Mouse (Mus musculus): ENCODE measurements around the gene Syncrip. TPM values are rescaled to one million over a fixed set of nuclear protein-coding genes. Genes with fewer than 3 reads are reported as not detected.
"Not testable (repeated sequence)": the region's sequence is repeated elsewhere in the genome, so short reads cannot be mapped to it uniquely, and the experiment has no call there.

Syncrip gene
- total and polyA plus RNA-seq, 3 experiments: 152 to 251 (median 197) TPM

DNA sequence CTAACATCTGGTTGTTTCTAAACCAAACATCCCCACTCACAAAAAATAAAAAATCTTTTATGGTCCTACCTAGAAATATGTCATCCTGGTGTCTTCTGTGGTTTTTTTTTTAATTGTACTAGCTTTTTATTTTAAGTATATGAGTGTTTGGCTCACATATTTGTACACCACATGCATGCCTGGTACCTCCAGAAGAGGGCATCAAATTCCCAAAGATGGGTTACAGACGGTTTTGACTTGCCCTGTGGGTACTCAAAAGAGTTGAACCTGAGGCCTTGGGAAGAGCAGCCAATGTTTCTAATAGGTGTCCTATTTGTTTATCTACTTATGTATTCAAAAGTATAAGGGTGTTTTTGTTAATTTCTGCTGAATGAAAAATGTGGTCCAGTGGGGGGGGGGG is 6.2 kb downstream of the Syncrip start:
- H3K36me3 ChIP-seq (replicated peaks): peaks cover 58% of the 10 kb centered on the region
- ATAC-seq (ENCODE audit: extremely low read depth, insufficient number of reproducible peaks, low FRiP score, poor library complexity, severe bottlenecking): no peak

DNA sequence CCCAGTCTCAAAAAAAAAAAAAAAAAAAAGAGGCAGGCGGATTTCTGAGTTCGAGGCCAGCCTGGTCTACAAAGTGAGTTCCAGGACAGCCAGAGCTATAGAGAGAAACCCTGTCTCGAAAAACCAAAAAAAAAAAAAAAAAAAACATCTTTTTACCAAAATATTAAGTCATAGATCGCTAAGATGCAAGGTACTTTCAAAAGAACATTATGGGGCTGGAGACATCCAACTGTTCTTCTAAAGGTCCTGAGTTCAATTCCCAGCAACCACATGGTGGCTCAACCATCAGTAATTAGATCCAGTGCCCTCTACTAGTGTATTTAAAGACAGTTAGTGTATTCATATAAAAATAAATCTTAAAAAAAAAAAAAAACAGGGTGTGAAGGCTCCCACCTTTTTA is 21.4 kb downstream of the Syncrip start:
- H3K9me3 ChIP-seq (replicated peaks); DNase-seq (ENCODE audit: low spot score); H3K4me3 ChIP-seq (ENCODE audit: low read depth, low read length); ATAC-seq (ENCODE audit: extremely low read depth, insufficient number of reproducible peaks, low FRiP score, poor library complexity, severe bottlenecking); H3K27me3 ChIP-seq (ENCODE audit: insufficient read depth, low read length): not testable (repeated sequence)
- Histone ChIP-seq H3K4me1 (ENCODE audit: insufficient read depth, low read depth, low read length) (peaks cover 13% of the 10 kb centered on the region), H3K36me3 (replicated peaks) (peaks cover 59% of the 10 kb centered on the region)

More for the DNA sequence above, 6.2 kb downstream of the Syncrip start:
- no peaks in the 10 kb centered on the region for H3K27me3 ChIP-seq (ENCODE audit: insufficient read depth, low read length)
- DNase-seq (ENCODE audit: low spot score): no peak
- TF ChIP-seq GATA2 (IDR thresholded peaks at IDR 0.05; ENCODE audit: borderline replicate concordance, low read depth, low read length) (no peak), TAL1 (conservative IDR thresholded peaks at IDR 0.05; ENCODE audit: low read depth, low read length) (no peak), POLR2AphosphoS5 (IDR thresholded peaks at IDR 0.05; ENCODE audit: insufficient replicate concordance, low read depth, low read length) (no peak), CTCF (IDR thresholded peaks at IDR 0.05; ENCODE audit: low read depth, low read length) (no peak), GATA1 (IDR thresholded peaks at IDR 0.05; ENCODE audit: borderline replicate concordance, low read length) (no peak)
- H3K9me3 ChIP-seq (replicated peaks): no peaks in the 10 kb centered on the region
- peaks cover 13% of the 10 kb centered on the region; the same call in 1 of the 2 replicates for H3K4me1 ChIP-seq (ENCODE audit: insufficient read depth, low read depth, low read length)
- H3K4me3 ChIP-seq (ENCODE audit: low read depth, low read length): no peak overlapping the region

DNA sequence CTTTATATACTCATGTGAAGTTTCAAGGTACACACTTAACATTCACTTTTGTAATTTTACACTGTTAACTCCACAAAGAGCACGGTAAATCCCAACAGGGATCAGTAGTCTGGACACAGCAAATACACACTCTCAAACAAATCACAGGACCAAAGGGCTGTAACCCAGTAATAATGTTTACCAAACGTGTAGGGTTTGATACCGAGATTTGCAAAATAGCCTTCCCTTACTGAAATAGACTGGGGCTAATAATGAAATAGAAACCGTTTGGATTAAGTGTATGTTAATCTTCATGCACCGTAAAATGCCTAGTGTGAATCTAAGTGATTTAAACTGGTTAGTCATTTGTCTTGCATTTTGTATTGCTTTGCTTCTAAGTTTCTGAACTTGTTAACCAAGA is 42.4 kb downstream of the Syncrip start:
- no peaks in the 10 kb centered on the region for H3K27me3 ChIP-seq (ENCODE audit: insufficient read depth, low read length)
- H3K9me3 ChIP-seq (replicated peaks): no peaks in the 10 kb centered on the region
- H3K4me1 ChIP-seq (ENCODE audit: insufficient read depth, low read depth, low read length): peaks cover 27% of the 10 kb centered on the region
- DNase-seq (ENCODE audit: low spot score) (no peak), ATAC-seq (ENCODE audit: extremely low read depth, insufficient number of reproducible peaks, low FRiP score, poor library complexity, severe bottlenecking) (no peak)
- H3K36me3 ChIP-seq (replicated peaks): peaks cover 34% of the 10 kb centered on the region
- no peak overlapping the region for H3K4me3 ChIP-seq (ENCODE audit: low read depth, low read length)
- no peak for TF ChIP-seq TAL1 (conservative IDR thresholded peaks at IDR 0.05; ENCODE audit: low read depth, low read length)
- TF ChIP-seq POLR2AphosphoS5 (IDR thresholded peaks at IDR 0.05; ENCODE audit: insufficient replicate concordance, low read depth, low read length): no peak
- TF ChIP-seq GATA1 (IDR thresholded peaks at IDR 0.05; ENCODE audit: borderline replicate concordance, low read length): no peak
- TF ChIP-seq GATA2 (IDR thresholded peaks at IDR 0.05; ENCODE audit: borderline replicate concordance, low read depth, low read length): no peak
- no peak for TF ChIP-seq CTCF (IDR thresholded peaks at IDR 0.05; ENCODE audit: low read depth, low read length)

DNA sequence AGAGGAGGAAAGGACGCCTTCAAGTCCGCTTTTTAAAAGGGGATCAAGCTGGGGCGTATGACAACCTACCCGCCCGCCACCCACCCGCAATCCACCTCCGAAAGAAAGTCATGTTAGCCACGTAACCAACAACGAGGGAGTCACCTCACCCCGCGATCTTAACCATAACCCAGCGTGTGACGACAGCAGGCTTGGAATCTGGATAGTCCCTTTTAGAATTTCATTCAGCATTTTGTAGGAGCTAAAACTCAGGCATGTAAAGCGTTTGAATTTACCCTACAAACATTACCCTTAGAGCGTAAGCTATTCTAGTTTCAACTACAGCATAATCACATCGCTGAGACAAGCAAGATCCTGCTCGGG is 43.2 kb downstream of the Syncrip start:
- Histone ChIP-seq H3K9me3 (replicated peaks) (no peaks in the 10 kb centered on the region), H3K4me3 (ENCODE audit: low read depth, low read length) (peak overlapping the region; percentile 96), H3K36me3 (replicated peaks) (peaks cover 27% of the 10 kb centered on the region), H3K27me3 (ENCODE audit: insufficient read depth, low read length) (no peaks in the 10 kb centered on the region), H3K4me1 (ENCODE audit: insufficient read depth, low read depth, low read length) (peaks cover 27% of the 10 kb centered on the region)
- DNase-seq (ENCODE audit: low spot score) (peak; percentile 8), ATAC-seq (ENCODE audit: extremely low read depth, insufficient number of reproducible peaks, low FRiP score, poor library complexity, severe bottlenecking) (no peak)
- TF ChIP-seq GATA2 (IDR thresholded peaks at IDR 0.05; ENCODE audit: borderline replicate concordance, low read depth, low read length) (no peak), TAL1 (conservative IDR thresholded peaks at IDR 0.05; ENCODE audit: low read depth, low read length) (no peak), GATA1 (IDR thresholded peaks at IDR 0.05; ENCODE audit: borderline replicate concordance, low read length) (no peak), POLR2AphosphoS5 (IDR thresholded peaks at IDR 0.05; ENCODE audit: insufficient replicate concordance, low read depth, low read length) (no peak; the same call in 1 of the 2 replicates), CTCF (IDR thresholded peaks at IDR 0.05; ENCODE audit: low read depth, low read length) (no peak)

DNA sequence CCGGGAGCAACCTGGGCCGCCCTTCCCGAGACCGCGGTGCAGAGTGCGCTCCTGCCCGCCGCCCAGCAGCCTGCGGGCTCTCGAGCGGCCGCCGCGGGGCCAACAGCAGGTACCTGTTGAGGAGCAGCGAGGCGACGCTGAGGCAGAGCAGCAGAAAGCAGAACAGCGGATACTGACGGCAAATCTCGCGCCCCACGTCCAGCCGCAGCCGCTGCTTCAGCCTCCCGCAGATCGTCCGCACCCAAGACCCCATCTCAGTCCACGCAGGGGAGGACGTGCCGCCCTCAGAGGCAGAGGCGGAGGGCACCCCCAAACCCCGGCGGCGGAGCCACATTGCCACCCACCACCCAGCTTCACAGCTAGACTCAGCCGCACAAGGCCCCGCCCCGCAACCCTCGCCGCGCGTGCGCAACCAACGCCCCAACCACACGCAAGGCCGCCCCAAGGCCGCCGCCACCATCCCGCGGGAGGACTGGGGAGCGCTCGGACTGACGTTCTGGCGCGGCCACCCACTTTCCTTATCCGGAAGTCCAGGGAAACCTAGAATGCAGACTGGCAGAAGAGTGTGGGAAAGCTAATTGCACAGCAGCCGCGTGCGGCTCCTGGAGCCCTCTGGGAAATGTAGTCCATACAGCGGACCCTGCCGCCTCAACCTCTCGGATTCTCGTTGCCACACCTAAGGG is 43.7 kb downstream of the Syncrip start, which contains the start of gene Snx14:
Snx14 (minus strand) TSS at position 404 of the 683 bp plus-strand sequence.
- peaks cover 23% of the 10 kb centered on the region for H3K36me3 ChIP-seq (replicated peaks)
- H3K27me3 ChIP-seq (ENCODE audit: insufficient read depth, low read length): no peaks in the 10 kb centered on the region
- H3K4me3 ChIP-seq (ENCODE audit: low read depth, low read length): peak within 1 kb of the TSS; percentile 96
- H3K9me3 ChIP-seq (replicated peaks): no peaks in the 10 kb centered on the region
- peak; percentile 93 for ATAC-seq (ENCODE audit: extremely low read depth, insufficient number of reproducible peaks, low FRiP score, poor library complexity, severe bottlenecking)
- TF ChIP-seq GATA1 (IDR thresholded peaks at IDR 0.05; ENCODE audit: borderline replicate concordance, low read length) (no peak), TAL1 (conservative IDR thresholded peaks at IDR 0.05; ENCODE audit: low read depth, low read length) (no peak), CTCF (IDR thresholded peaks at IDR 0.05; ENCODE audit: low read depth, low read length) (no peak), POLR2AphosphoS5 (IDR thresholded peaks at IDR 0.05; ENCODE audit: insufficient replicate concordance, low read depth, low read length) (no peak; the same call in 1 of the 2 replicates), GATA2 (IDR thresholded peaks at IDR 0.05; ENCODE audit: borderline replicate concordance, low read depth, low read length) (no peak)
- peak; percentile 70 for DNase-seq (ENCODE audit: low spot score)
- H3K4me1 ChIP-seq (ENCODE audit: insufficient read depth, low read depth, low read length): peaks cover 27% of the 10 kb centered on the region

DNA sequence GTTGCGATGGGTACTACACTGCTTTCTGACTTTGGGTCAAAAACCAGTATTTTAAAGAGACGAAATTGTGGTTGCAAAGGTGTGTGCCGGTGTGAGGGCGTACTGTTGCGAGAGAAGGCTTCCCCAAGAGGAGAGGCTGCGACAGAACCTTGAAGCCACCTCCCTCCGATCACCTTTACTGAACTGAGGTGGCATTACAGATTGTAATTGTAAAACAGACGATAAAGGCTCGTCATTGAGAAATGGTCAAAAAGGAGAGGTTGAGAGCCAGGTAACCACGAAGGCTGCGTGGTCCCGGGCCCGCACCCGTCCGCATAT is 44.2 kb downstream of the Syncrip start:
- Histone ChIP-seq H3K36me3 (replicated peaks) (peaks cover 21% of the 10 kb centered on the region), H3K27me3 (ENCODE audit: insufficient read depth, low read length) (no peaks in the 10 kb centered on the region), H3K9me3 (replicated peaks) (no peaks in the 10 kb centered on the region), H3K4me1 (ENCODE audit: insufficient read depth, low read depth, low read length) (peaks cover 27% of the 10 kb centered on the region), H3K4me3 (ENCODE audit: low read depth, low read length) (peak overlapping the region; percentile 96)
- DNase-seq (ENCODE audit: low spot score) (no peak), ATAC-seq (ENCODE audit: extremely low read depth, insufficient number of reproducible peaks, low FRiP score, poor library complexity, severe bottlenecking) (no peak)
- TF ChIP-seq GATA2 (IDR thresholded peaks at IDR 0.05; ENCODE audit: borderline replicate concordance, low read depth, low read length) (no peak), POLR2AphosphoS5 (IDR thresholded peaks at IDR 0.05; ENCODE audit: insufficient replicate concordance, low read depth, low read length) (no peak; the same call in 1 of the 2 replicates), CTCF (IDR thresholded peaks at IDR 0.05; ENCODE audit: low read depth, low read length) (no peak), TAL1 (conservative IDR thresholded peaks at IDR 0.05; ENCODE audit: low read depth, low read length) (no peak), GATA1 (IDR thresholded peaks at IDR 0.05; ENCODE audit: borderline replicate concordance, low read length) (no peak)
